Mouse (Mus musculus) myocyte (in vitro differentiated cells): Measurements from ENCODE around the gene Crip2. TPM values are rescaled to one million over a fixed set of nuclear protein-coding genes. Genes with fewer than 3 reads are reported as not detected.
A peak's percentile ranks its signal among the peaks of the same experiment; 100 is the strongest.

Source experiments
- H3K27me3 ChIP-seq: one replicate; pipeline ENCODE4 v1.6.1; 2011; ENCODE audit not compliant: control insufficient read depth, insufficient read depth, insufficient read length
- H3K36me3 ChIP-seq: one replicate; pipeline ENCODE4 v1.6.1; 2011; ENCODE audit not compliant: control insufficient read depth, insufficient read depth
- H3K4me2 ChIP-seq: one replicate; pipeline ENCODE4 v1.6.1; 2011; ENCODE audit warnings: low read depth, control low read depth
- H3K4me3 ChIP-seq: one replicate; pipeline ENCODE4 v1.5.1; 2011; ENCODE audit warnings: mild to moderate bottlenecking, control low read depth, moderate library complexity
- H3K79me2 ChIP-seq: one replicate; pipeline ENCODE4 v1.6.1; 2011; ENCODE audit not compliant: control insufficient read depth, insufficient read depth
- H3ac ChIP-seq: one replicate; pipeline ENCODE4 v1.6.1; 2011; ENCODE audit not compliant: control insufficient read depth, insufficient read length
- CEBPB ChIP-seq: IDR thresholded peaks from 2 replicates; pipeline ENCODE4 v1.6.1; 2011; ENCODE audit warnings: mild to moderate bottlenecking, moderate library complexity; ENCODE audit not compliant: poor library complexity, insufficient read depth, severe bottlenecking
- E2F4 ChIP-seq: IDR thresholded peaks from one replicate; pipeline ENCODE4 v1.6.1; 2011; ENCODE audit warnings: mild to moderate bottlenecking, control low read depth, moderate library complexity; ENCODE audit not compliant: insufficient read depth
- MAX ChIP-seq: IDR thresholded peaks from one replicate; pipeline ENCODE4 v1.6.1; 2011; ENCODE audit warnings: low read depth, mild to moderate bottlenecking, control low read depth
- MYOD1 ChIP-seq, 3 experiments: IDR thresholded peaks; one replicate each; pipeline ENCODE4 v1.6.1; 2011; ENCODE audit warnings: control low read depth in 2 of 3, low read depth in 2 of 3, mild to moderate bottlenecking in 2 of 3, moderate library complexity in 1 of 3; ENCODE audit not compliant: insufficient read length in 2 of 3, control insufficient read depth in 1 of 3
- MYOG ChIP-seq, 3 experiments: IDR thresholded peaks; one replicate each; pipeline ENCODE4 v1.6.1; 2011; ENCODE audit warnings: control low read depth in 2 of 3, low read depth in 2 of 3, mild to moderate bottlenecking in 2 of 3; ENCODE audit not compliant: insufficient read length in 2 of 3, control insufficient read depth in 1 of 3, insufficient read depth in 1 of 3
- POLR2A ChIP-seq: IDR thresholded peaks from one replicate; pipeline ENCODE4 v1.6.1; 2011; ENCODE audit warnings: low read depth, mild to moderate bottlenecking, control low read depth, moderate library complexity; ENCODE audit not compliant: insufficient read length
- POLR2AphosphoS2 ChIP-seq: IDR thresholded peaks from one replicate; pipeline ENCODE4 v1.6.1; 2011; ENCODE audit warnings: low read depth, control low read depth; ENCODE audit not compliant: insufficient read length
- REST ChIP-seq: IDR thresholded peaks from one replicate; pipeline ENCODE4 v1.6.1; 2011; ENCODE audit warnings: mild to moderate bottlenecking, control low read depth, moderate library complexity; ENCODE audit not compliant: insufficient read depth, insufficient read length
- SRF ChIP-seq: IDR thresholded peaks from one replicate; pipeline ENCODE4 v1.6.1; 2011; ENCODE audit warnings: low read depth; ENCODE audit not compliant: control insufficient read depth, insufficient read length
- TCF12 ChIP-seq: IDR thresholded peaks from one replicate; pipeline ENCODE4 v1.6.1; 2011; ENCODE audit warnings: mild to moderate bottlenecking, control low read depth; ENCODE audit not compliant: poor library complexity, insufficient read depth, severe bottlenecking
- TCF3 ChIP-seq: IDR thresholded peaks from one replicate; pipeline ENCODE4 v1.6.1; 2011; ENCODE audit warnings: low read depth, control low read depth; ENCODE audit not compliant: insufficient read length
- USF1 ChIP-seq: IDR thresholded peaks from one replicate; pipeline ENCODE4 v1.6.1; 2011; ENCODE audit warnings: low read depth, mild to moderate bottlenecking, control low read depth, moderate library complexity
- polyA plus RNA-seq: library from polyadenylated mRNA; unstranded; fragments of >200 nt; fragmentation: generic; extraction: Trizol; gene quantifications from one replicate; pipeline ENCODE4 v1.2.1, GENCODE M21; 2012; ENCODE audit warnings: missing spikeins

Crip2 gene
- polyA plus RNA-seq, 1 experiment, result 1,146 TPM

DNA sequence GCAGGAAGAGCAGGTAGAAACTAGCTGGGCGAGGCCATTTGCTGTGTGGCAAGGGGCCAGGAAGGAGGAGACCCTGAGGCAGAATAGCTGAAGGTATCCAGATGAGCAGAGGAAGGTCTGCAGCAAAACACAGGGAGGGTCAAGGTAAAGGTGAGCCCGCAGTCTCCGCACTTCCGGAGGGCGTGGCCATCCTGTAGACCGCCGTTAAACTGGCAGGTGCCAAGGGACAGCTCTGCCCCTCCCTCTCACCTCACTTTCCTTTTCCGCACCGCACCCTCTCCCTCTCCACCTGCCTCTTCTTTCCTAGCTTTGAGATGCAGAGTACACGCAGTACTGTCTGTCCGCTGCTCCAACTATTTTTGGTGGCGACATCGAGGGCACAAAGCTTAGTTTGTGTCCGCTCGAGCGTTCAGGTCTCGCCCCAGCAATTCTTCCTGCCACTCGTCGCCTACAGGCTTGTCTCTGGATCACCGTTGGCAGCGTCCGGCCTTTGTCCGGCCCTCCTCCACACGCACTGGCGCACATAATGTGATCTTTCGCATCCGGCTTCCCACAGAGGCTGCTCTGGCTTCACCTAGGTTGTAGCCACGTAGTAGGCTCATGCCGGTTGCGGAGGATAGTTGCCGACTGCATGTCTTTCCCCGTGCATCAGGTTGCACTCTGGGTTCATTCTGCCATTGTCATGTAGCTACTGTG, 15.2 kb downstream of the Crip2 start:
- Histone ChIP-seq H3K79me2 (peaks cover 12% of the 10 kb centered on the region), H3ac (no peak overlapping the region), H3K4me2 (peak overlapping the region; percentile 82), H3K4me3 (peak overlapping the region; percentile 30), H3K27me3 (no peaks in the 10 kb centered on the region), H3K36me3 (no peaks in the 10 kb centered on the region)
- TF ChIP-seq POLR2A (peak; percentile 9), POLR2AphosphoS2 (peak; percentile 51), CEBPB (no peak)

DNA sequence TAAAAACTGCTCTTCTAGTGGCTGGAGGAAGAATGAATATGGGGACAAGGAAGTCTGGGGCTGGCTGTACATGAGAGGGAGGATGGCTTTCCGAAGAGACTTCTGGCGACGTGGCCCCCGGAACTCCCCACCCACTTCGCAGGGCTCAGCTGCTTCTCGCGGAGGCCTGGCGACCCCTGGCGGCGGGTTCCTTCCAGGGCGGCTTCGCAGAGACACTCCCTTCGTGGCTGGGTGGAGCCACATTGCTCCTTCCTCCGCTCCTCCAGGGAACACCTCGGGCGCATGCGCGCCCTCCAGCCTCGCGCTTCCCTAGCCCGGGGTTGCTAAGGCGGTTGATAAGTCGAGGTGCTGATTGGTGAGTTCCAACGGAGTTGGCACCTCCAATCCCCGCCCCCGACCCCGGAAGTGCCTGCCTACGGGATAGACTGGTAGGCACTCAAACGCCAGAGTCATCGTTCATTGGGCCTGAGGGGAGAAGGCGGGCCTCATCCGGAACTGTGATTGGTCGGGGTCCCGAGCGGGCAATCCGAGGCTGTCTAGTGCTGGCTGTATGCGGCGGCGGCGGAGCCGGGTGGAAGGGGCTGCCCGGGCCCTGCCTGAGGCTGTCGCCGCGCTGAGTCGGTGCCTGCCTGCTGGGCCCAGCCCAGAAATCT, 16.0 kb downstream of the Crip2 start, which contains the start of gene Tedc1:
TSS of gene Tedc1 (plus strand) at position 535 of the 653 bp plus-strand sequence.
- Histone ChIP-seq H3ac (no peak within 1 kb of the TSS), H3K4me3 (peak within 1 kb of the TSS; percentile 30), H3K27me3 (no peaks in the 10 kb centered on the region), H3K36me3 (no peaks in the 10 kb centered on the region), H3K79me2 (peaks cover 12% of the 10 kb centered on the region), H3K4me2 (peak within 1 kb of the TSS; percentile 97)
- TF ChIP-seq MYOG (IDR thresholded peaks at IDR 0.05; ENCODE audit: control insufficient read depth in 1 of 3, insufficient read depth in 1 of 3, insufficient read length in 2 of 3, low read depth in 2 of 3), result peak in 2 of 3 experiments; percentile 49 to 79
- peak; percentile 94 for TF ChIP-seq E2F4
- no peak for TF ChIP-seq TCF12
- peak; percentile 78 for TF ChIP-seq POLR2A
- no peak for TF ChIP-seq MAX
- TF ChIP-seq CEBPB, result no peak
- TF ChIP-seq POLR2AphosphoS2, result peak; percentile 52
- peak in 2 of 3 experiments; percentile 65 to 67 for TF ChIP-seq MYOD1 (IDR thresholded peaks at IDR 0.05; ENCODE audit: control insufficient read depth in 1 of 3, insufficient read length in 2 of 3, low read depth in 2 of 3)
- TF ChIP-seq SRF, result peak; percentile 50

DNA sequence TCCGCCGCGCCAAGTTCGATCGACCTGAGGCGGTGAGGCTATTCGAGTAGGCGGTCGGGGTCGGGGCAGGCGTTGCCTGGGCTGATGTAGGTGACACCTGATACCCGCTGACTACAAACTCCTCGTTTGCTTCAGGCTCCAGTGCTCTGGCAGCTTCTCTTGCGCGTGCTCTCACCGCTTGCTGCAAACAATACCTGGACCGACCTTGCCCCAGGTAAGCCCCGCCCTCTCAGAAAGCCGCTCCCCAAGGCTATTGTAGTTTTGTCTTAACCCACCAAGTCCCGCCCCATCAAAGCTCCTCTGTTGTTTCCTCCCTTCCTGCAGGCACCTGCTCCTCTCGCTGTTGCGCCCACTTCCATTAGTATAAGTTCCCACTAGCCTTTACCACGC, 16.5 kb downstream of the Crip2 start:
- Histone ChIP-seq H3K79me2 (peaks cover 12% of the 10 kb centered on the region), H3K27me3 (no peaks in the 10 kb centered on the region), H3K4me2 (peak overlapping the region; percentile 97), H3ac (no peak overlapping the region), H3K36me3 (no peaks in the 10 kb centered on the region), H3K4me3 (peak overlapping the region; percentile 30)
- no peak for TF ChIP-seq E2F4
- no peak for TF ChIP-seq MYOD1 (IDR thresholded peaks at IDR 0.05; ENCODE audit: control insufficient read depth in 1 of 3, insufficient read length in 2 of 3, low read depth in 2 of 3)
- no peak for TF ChIP-seq SRF
- no peak for TF ChIP-seq TCF12
- TF ChIP-seq MYOG (IDR thresholded peaks at IDR 0.05; ENCODE audit: control insufficient read depth in 1 of 3, insufficient read depth in 1 of 3, insufficient read length in 2 of 3, low read depth in 2 of 3), result no peak
- no peak for TF ChIP-seq POLR2A
- TF ChIP-seq TCF3, result no peak
- no peak for TF ChIP-seq REST
- no peak for TF ChIP-seq POLR2AphosphoS2
- no peak for TF ChIP-seq USF1
- TF ChIP-seq CEBPB, result no peak

DNA sequence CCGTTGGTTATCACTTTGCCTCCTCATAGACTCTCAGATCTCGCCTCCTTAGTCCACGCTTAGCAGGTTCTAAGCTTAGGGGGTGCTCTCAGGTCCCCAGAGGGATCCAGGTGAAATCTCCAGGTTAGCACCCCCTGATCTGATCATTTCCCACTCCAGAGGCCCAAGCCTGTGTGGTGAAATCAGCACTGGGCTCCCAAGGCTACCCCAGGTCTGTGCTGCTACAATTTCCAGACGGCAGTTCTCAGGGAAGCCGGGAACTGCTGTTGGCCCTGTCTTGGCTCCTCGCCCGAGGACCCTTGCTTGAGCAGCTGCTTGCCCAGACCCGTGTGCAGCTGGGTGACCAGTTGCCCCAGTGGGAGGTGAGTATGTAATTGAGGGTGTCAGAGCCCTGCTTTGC, 17.0 kb downstream of the Crip2 start:
- Histone ChIP-seq H3K4me3 (peak overlapping the region; percentile 30), H3ac (no peak overlapping the region), H3K79me2 (peaks cover 10% of the 10 kb centered on the region), H3K4me2 (peak overlapping the region; percentile 97), H3K36me3 (no peaks in the 10 kb centered on the region), H3K27me3 (no peaks in the 10 kb centered on the region)
- TF ChIP-seq MAX (no peak), MYOD1 (IDR thresholded peaks at IDR 0.05; ENCODE audit: control insufficient read depth in 1 of 3, insufficient read length in 2 of 3, low read depth in 2 of 3) (peak in 1 of 3 experiments; percentile 22), SRF (no peak), REST (no peak), POLR2AphosphoS2 (no peak), POLR2A (no peak), MYOG (IDR thresholded peaks at IDR 0.05; ENCODE audit: control insufficient read depth in 1 of 3, insufficient read depth in 1 of 3, insufficient read length in 2 of 3, low read depth in 2 of 3) (peak in 1 of 3 experiments; percentile 7), TCF12 (no peak), TCF3 (no peak), E2F4 (no peak), USF1 (no peak), CEBPB (no peak)
